Mouse (Mus musculus): ENCODE measurements around the gene Dexi. TPM values are rescaled to one million over a fixed set of nuclear protein-coding genes. Genes with fewer than 3 reads are reported as not detected.

Dexi gene
- 8.4 and 8.9 TPM in 2 replicates for polyA plus RNA-seq (2021; fragmentation: Nextera tagmentation)
- long read RNA-seq, experiment 1, partial matches to known transcripts, result 3 of 8 reads
- long read RNA-seq, experiment 1, other reads (novel, unspliced or antisense), result 1 of 8 reads
- long read RNA-seq, experiment 2, transcript Dexi-201 (2 exons, 1,389 nt), result major isoform, 5 of 14 reads
- long read RNA-seq, experiment 2, partial matches to known transcripts, result 1 of 14 reads
- long read RNA-seq, experiment 2, other reads (novel, unspliced or antisense), result 7 of 14 reads

DNA sequence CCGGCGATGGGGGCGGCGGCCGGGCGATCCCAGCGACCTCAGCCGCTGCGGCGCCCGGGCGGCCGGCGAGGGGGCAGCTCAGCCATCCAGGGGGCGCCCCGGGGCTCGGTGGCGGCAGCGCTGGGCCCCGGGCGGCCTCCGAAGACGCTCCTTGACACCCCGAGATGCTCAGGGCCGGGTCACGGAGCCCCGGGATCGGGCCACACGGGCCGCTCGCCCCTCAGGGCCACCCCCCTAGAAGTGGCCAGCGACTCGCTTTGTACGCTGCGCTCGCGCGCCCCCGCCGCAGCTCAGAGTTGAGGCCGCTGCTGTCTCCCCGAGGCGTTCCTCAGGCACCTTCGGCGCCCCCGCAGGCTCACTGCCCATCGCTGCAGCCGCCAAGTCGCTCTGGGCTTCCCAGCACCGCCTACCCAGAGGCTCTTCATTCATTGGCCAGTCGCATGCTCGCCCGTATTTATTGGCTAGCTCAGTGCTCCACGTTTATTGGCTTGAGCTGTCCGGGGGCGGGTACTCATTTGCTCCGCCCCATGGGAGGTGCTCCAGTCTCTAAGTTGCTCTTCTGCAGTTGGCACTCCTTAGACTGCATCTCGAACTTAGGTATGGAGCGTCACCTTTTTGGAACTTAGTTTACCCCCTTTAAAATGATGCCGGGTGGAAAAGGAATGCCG lies at the start of gene Dexi:
Dexi (minus strand) TSS at position 357 of the 668 bp plus-strand sequence.

DNA sequence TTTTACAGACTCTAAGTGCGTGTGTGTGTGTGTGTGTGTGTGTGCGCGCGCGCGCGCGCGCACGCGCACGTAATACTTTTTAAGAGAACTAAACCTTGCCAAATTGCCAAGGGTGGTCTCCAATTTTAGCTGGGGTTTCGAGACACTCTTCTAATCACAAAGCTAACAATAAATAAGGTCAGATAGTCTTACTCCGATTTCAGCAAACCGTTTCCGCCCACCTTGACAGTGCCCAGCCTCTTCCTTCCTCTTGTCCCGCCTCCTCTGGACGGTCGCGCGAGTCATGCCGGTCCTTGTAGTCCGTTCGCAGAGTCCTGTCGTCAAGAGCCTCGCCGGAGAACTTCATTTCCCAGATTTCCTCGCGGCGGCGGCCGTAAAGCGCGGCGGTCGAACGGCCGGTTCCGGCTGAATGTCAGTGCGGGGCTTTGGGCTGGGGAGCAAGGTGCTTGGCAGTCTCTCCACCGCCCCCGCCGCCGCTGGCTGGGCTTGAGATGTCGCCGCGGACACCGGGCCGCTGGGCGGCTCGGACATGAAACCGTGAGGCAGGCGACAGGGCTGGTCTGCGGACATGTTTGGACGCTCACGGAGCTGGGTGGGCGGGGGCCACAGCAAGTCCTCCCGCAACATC lies 2.3 kb upstream of the Dexi start, which contains the start of gene Clec16a:
Clec16a (plus strand) TSS at position 345 of the 628 bp plus-strand sequence.

DNA sequence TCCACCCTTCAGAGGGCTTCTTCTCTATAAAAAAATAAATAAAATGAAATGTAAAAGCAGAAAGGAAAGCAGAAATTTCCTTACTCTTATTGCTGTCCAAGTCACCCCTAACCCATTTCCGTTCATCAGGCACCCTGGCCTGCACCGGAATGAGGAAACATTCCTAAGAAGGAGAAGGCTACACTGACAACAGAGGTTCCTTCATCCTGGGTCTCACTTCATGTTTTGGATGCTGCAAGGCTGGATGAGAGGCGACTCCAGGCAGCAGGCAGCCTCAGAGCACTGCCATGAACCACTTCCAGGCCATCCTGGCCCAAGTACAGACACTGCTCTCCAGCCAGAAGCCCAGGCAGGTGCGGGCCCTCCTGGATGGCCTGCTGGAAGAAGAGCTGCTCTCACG lies 63.0 kb downstream of the Dexi start, which contains the start of gene Ciita:
Ciita (plus strand) TSS at position 203 of the 400 bp plus-strand sequence.

Other genes with a start within 250 kb of the Dexi start
- gene Emp2, start 229.1 kb downstream of the Dexi start, polyA plus RNA-seq (2021; fragmentation: Nextera tagmentation), result 12.1 and 13.7 TPM in 2 replicates
- 9.8 and 11.6 TPM in 2 replicates for gene Tekt5, start 147.6 kb downstream of the Dexi start, polyA plus RNA-seq (2021; fragmentation: Nextera tagmentation)
- gene Nubp1, start 131.1 kb downstream of the Dexi start, polyA plus RNA-seq (2021; fragmentation: Nextera tagmentation), result 15.4 and 17.3 TPM in 2 replicates
- gene Tvp23a, start 95.7 kb downstream of the Dexi start, polyA plus RNA-seq (2021; fragmentation: Nextera tagmentation), result 7.8 and 8.7 TPM in 2 replicates
- 0.04 TPM in 1 of 2 replicates, not detected in the other for gene Ciita, start 63.0 kb downstream of the Dexi start, polyA plus RNA-seq (2021; fragmentation: Nextera tagmentation)
- 28.5 and 29.0 TPM in 2 replicates for gene Clec16a, start 2.3 kb upstream of the Dexi start, polyA plus RNA-seq (2021; fragmentation: Nextera tagmentation)
- gene Socs1, start 242.5 kb upstream of the Dexi start, polyA plus RNA-seq (2021; fragmentation: Nextera tagmentation), result 0.58 and 0.74 TPM in 2 replicates
- not detected in 2 replicates for gene Tnp2, start 245.6 kb upstream of the Dexi start, polyA plus RNA-seq (2021; fragmentation: Nextera tagmentation)
- gene Prm3, start 247.9 kb upstream of the Dexi start, polyA plus RNA-seq (2021; fragmentation: Nextera tagmentation), result not detected in 2 replicates

Data from layer of hippocampus, adult 6 months (tissue).